Mouse (Mus musculus) gastrocnemius, adult 2 months (tissue): ENCODE measurements at regions not wholly inside any gene's neighbourhood (a gene's known extent, or its start where the extent isn't known, plus 50 kb on each side); places are given as distances from the start of the nearest gene placed in this dataset.

Experiments
- DNase-seq: peaks from one replicate; pipeline ENCODE4 v3.0.0; 2022
- H3K27ac ChIP-seq: fragments of 200-600 bp; 2 replicates; pipeline ENCODE4 v1.8.1; 2022; ENCODE audit warnings: mild to moderate bottlenecking
- H3K4me3 ChIP-seq: fragments of 200-600 bp; 2 replicates; pipeline ENCODE4 v1.8.1; 2022; ENCODE audit warnings: mild to moderate bottlenecking, moderate library complexity
- CTCF ChIP-seq: fragments of 200-600 bp; IDR thresholded peaks from 2 replicates; pipeline ENCODE4 v1.8.1; 2022; ENCODE audit warnings: antibody characterized with exemption, mild to moderate bottlenecking, moderate library complexity
- intact Hi-C: fragments of 180-260 bp; cut with DNase I; formaldehyde crosslinking; loops from one replicate; pipeline ENCODE4 v1.15.1; 2025

GRCm38 (mm10) chr3:63036691-63037090, 204.6 kb upstream of the Mme start:
- TF ChIP-seq CTCF, result no peak
- DNase-seq, result no peak
- Histone ChIP-seq H3K27ac (no peak overlapping the region), H3K4me3 (no peak overlapping the region)
- intact Hi-C loops, result no loop called here

- no peak for DNase-seq
- H3K27ac ChIP-seq, result no peak overlapping the region
- no peak overlapping the region for H3K4me3 ChIP-seq
- no peak for TF ChIP-seq CTCF
- intact Hi-C loops, result no loop called here
Observed at GRCm38 (mm10) chr3:63070786-63071185, 170.6 kb upstream of the Mme start.

GRCm38 (mm10) chr3:63073051-63073450, 168.3 kb upstream of the Mme start:
- no peak for TF ChIP-seq CTCF
- intact Hi-C loops, result no loop called here
- Histone ChIP-seq H3K4me3 (no peak overlapping the region), H3K27ac (no peak overlapping the region)
- no peak for DNase-seq

- H3K27ac ChIP-seq, result no peak overlapping the region
- TF ChIP-seq CTCF, result no peak
- DNase-seq, result no peak
- H3K4me3 ChIP-seq, result no peak overlapping the region
- intact Hi-C loops, result no loop called here
Observed at GRCm38 (mm10) chr3:63078181-63078580, 163.2 kb upstream of the Mme start.

- Histone ChIP-seq H3K27ac (no peak overlapping the region), H3K4me3 (no peak overlapping the region)
- no peak for TF ChIP-seq CTCF
- intact Hi-C loops, result no loop called here
- no peak for DNase-seq
Observed at GRCm38 (mm10) chr3:63082161-63082560, 159.2 kb upstream of the Mme start.

GRCm38 (mm10) chr3:63085426-63085825, 155.9 kb upstream of the Mme start:
- Histone ChIP-seq H3K27ac (peak overlapping the region; percentile 43; the same call in 1 of the 2 replicates), H3K4me3 (no peak overlapping the region)
- DNase-seq, result no peak
- intact Hi-C loops, result no loop called here
- no peak for TF ChIP-seq CTCF

- no peak overlapping the region for H3K4me3 ChIP-seq
- peak; percentile 46 for DNase-seq
- intact Hi-C loops, result no loop called here
- H3K27ac ChIP-seq, result no peak overlapping the region
- TF ChIP-seq CTCF, result no peak
Observed at GRCm38 (mm10) chr3:63092901-63093300, 148.4 kb upstream of the Mme start.

- H3K4me3 ChIP-seq, result no peak overlapping the region
- intact Hi-C loops, result no loop called here
- H3K27ac ChIP-seq, result no peak overlapping the region
- no peak for TF ChIP-seq CTCF
- DNase-seq, result no peak
Observed at GRCm38 (mm10) chr3:63115216-63115615, 126.1 kb upstream of the Mme start.

- intact Hi-C loops, result no loop called here
- DNase-seq, result no peak
Observed at GRCm38 (mm10) chr3:63131883-63132282, 109.5 kb upstream of the Mme start.

GRCm38 (mm10) chr3:63137391-63138147, 103.8 kb upstream of the Mme start:
- no peak for TF ChIP-seq CTCF
- intact Hi-C loops, result no loop called here
- DNase-seq, result peak; percentile 18
- no peak overlapping the region for H3K4me3 ChIP-seq
- H3K27ac ChIP-seq, result no peak overlapping the region

More at GRCm38 (mm10) chr3:63131883-63132282, 109.5 kb upstream of the Mme start:
- no peak overlapping the region for H3K27ac ChIP-seq
- TF ChIP-seq CTCF, result no peak
- no peak overlapping the region for H3K4me3 ChIP-seq

- intact Hi-C loops, result no loop called here
- Histone ChIP-seq H3K4me3 (no peak overlapping the region), H3K27ac (no peak overlapping the region)
- no peak for TF ChIP-seq CTCF
- DNase-seq, result no peak
Observed at GRCm38 (mm10) chr3:63146237-63146636, 95.1 kb upstream of the Mme start.

GRCm38 (mm10) chr3:63182411-63183166, 58.7 kb upstream of the Mme start:
- intact Hi-C loops, result no loop called here
- no peak overlapping the region for H3K27ac ChIP-seq
- no peak for TF ChIP-seq CTCF
- no peak overlapping the region for H3K4me3 ChIP-seq
- no peak for DNase-seq

- DNase-seq, result no peak
Observed at GRCm38 (mm10) chr3:63187836-63188440, 53.4 kb upstream of the Mme start.

More at GRCm38 (mm10) chr3:63187836-63188440, 53.4 kb upstream of the Mme start:
- TF ChIP-seq CTCF, result no peak
- no peak overlapping the region for H3K4me3 ChIP-seq
- no peak overlapping the region for H3K27ac ChIP-seq
- intact Hi-C loops, result no loop called here
